Mouse (Mus musculus): ENCODE measurements around the gene Clec2i. TPM values are rescaled to one million over a fixed set of nuclear protein-coding genes. Genes with fewer than 3 reads are reported as not detected.

Clec2i gene
- polyA plus RNA-seq, 1 experiment, result not detected

- Histone ChIP-seq H3K4me1 (ENCODE audit: control insufficient read depth, insufficient read depth, insufficient read length, low read length) (peaks cover 11% of the 10 kb centered on the region), H3K4me3 (ENCODE audit: low read depth, low read length) (peak overlapping the region; percentile 84), H3K27ac (ENCODE audit: insufficient read depth, low read depth, low read length) (peak overlapping the region; percentile 90), H3K36me3 (ENCODE audit: control insufficient read depth, insufficient read depth, low read length) (no peaks in the 10 kb centered on the region), H3K27me3 (ENCODE audit: control insufficient read depth, insufficient read depth, low read length) (no peaks in the 10 kb centered on the region)
- under 1% methylated on average over 20 of the region's 20 CpGs for WGBS
- TF ChIP-seq POLR2A (IDR thresholded peaks at IDR 0.05; ENCODE audit: low read depth, low read length) (no peak; the same call in 1 of the 2 replicates), CTCF (IDR thresholded peaks at IDR 0.05; ENCODE audit: extremely low read depth, insufficient read length, insufficient replicate concordance, low read depth, low read length) (no peak)
Observed at GRCm38 (mm10) chr6:128842356-128842944, 44.9 kb upstream of the Clec2i start.

- peaks cover 11% of the 10 kb centered on the region for H3K4me1 ChIP-seq (ENCODE audit: control insufficient read depth, insufficient read depth, insufficient read length, low read length)
- peak overlapping the region; percentile 93 for H3K27ac ChIP-seq (ENCODE audit: insufficient read depth, low read depth, low read length)
- WGBS, result under 1% methylated on average over 44 of the region's 44 CpGs
- no peaks in the 10 kb centered on the region for H3K27me3 ChIP-seq (ENCODE audit: control insufficient read depth, insufficient read depth, low read length)
- TF ChIP-seq CTCF (IDR thresholded peaks at IDR 0.05; ENCODE audit: extremely low read depth, insufficient read length, insufficient replicate concordance, low read depth, low read length) (no peak), POLR2A (IDR thresholded peaks at IDR 0.05; ENCODE audit: low read depth, low read length) (no peak; the same call in 1 of the 2 replicates)
- peak overlapping the region; percentile 84 for H3K4me3 ChIP-seq (ENCODE audit: low read depth, low read length)
- H3K36me3 ChIP-seq (ENCODE audit: control insufficient read depth, insufficient read depth, low read length), result no peaks in the 10 kb centered on the region
Observed at GRCm38 (mm10) chr6:128842945-128843478, 44.4 kb upstream of the Clec2i start.

- peak overlapping the region; percentile 84 for H3K4me3 ChIP-seq (ENCODE audit: low read depth, low read length)
- H3K36me3 ChIP-seq (ENCODE audit: control insufficient read depth, insufficient read depth, low read length), result no peaks in the 10 kb centered on the region
- TF ChIP-seq POLR2A (IDR thresholded peaks at IDR 0.05; ENCODE audit: low read depth, low read length) (no peak), CTCF (IDR thresholded peaks at IDR 0.05; ENCODE audit: extremely low read depth, insufficient read length, insufficient replicate concordance, low read depth, low read length) (no peak)
- WGBS, result under 1% methylated on average over 22 of the region's 22 CpGs
- H3K27me3 ChIP-seq (ENCODE audit: control insufficient read depth, insufficient read depth, low read length), result no peaks in the 10 kb centered on the region
- peak overlapping the region; percentile 93 for H3K27ac ChIP-seq (ENCODE audit: insufficient read depth, low read depth, low read length)
- H3K4me1 ChIP-seq (ENCODE audit: control insufficient read depth, insufficient read depth, insufficient read length, low read length), result peaks cover 11% of the 10 kb centered on the region
Observed at GRCm38 (mm10) chr6:128843479-128843992, 43.9 kb upstream of the Clec2i start.

GRCm38 (mm10) chr6:128844131-128844530 is 43.3 kb upstream of the Clec2i start:
- no peak for TF ChIP-seq CTCF (IDR thresholded peaks at IDR 0.05; ENCODE audit: extremely low read depth, insufficient read length, insufficient replicate concordance, low read depth, low read length)
- no peak for TF ChIP-seq POLR2A (IDR thresholded peaks at IDR 0.05; ENCODE audit: low read depth, low read length)
- H3K4me1 ChIP-seq (ENCODE audit: control insufficient read depth, insufficient read depth, insufficient read length, low read length), result peaks cover 11% of the 10 kb centered on the region
- H3K27ac ChIP-seq (ENCODE audit: insufficient read depth, low read depth, low read length), result peak overlapping the region; percentile 17; the same call in 1 of the 2 replicates
- no peaks in the 10 kb centered on the region for H3K36me3 ChIP-seq (ENCODE audit: control insufficient read depth, insufficient read depth, low read length)
- WGBS, result 32% methylated on average over 8 of the region's 8 CpGs
- H3K4me3 ChIP-seq (ENCODE audit: low read depth, low read length), result no peak overlapping the region
- H3K27me3 ChIP-seq (ENCODE audit: control insufficient read depth, insufficient read depth, low read length), result no peaks in the 10 kb centered on the region

- Histone ChIP-seq H3K36me3 (ENCODE audit: control insufficient read depth, insufficient read depth, low read length) (no peaks in the 10 kb centered on the region), H3K4me1 (ENCODE audit: control insufficient read depth, insufficient read depth, insufficient read length, low read length) (peaks cover 11% of the 10 kb centered on the region), H3K27me3 (ENCODE audit: control insufficient read depth, insufficient read depth, low read length) (no peaks in the 10 kb centered on the region), H3K27ac (ENCODE audit: insufficient read depth, low read depth, low read length) (peak overlapping the region; percentile 17; the same call in 1 of the 2 replicates), H3K4me3 (ENCODE audit: low read depth, low read length) (no peak overlapping the region)
- 91% methylated on average over 5 of the region's 5 CpGs for WGBS
- TF ChIP-seq CTCF (IDR thresholded peaks at IDR 0.05; ENCODE audit: extremely low read depth, insufficient read length, insufficient replicate concordance, low read depth, low read length) (no peak), POLR2A (IDR thresholded peaks at IDR 0.05; ENCODE audit: low read depth, low read length) (no peak)
Observed at GRCm38 (mm10) chr6:128844586-128845080, 42.8 kb upstream of the Clec2i start.

- peak; percentile 99; the same call in 1 of the 2 replicates for TF ChIP-seq CTCF (IDR thresholded peaks at IDR 0.05; ENCODE audit: extremely low read depth, insufficient read length, insufficient replicate concordance, low read depth, low read length)
- no peak for TF ChIP-seq POLR2A (IDR thresholded peaks at IDR 0.05; ENCODE audit: low read depth, low read length)
Observed at GRCm38 (mm10) chr6:128845319-128845979, 41.9 kb upstream of the Clec2i start.

More at GRCm38 (mm10) chr6:128845319-128845979, 41.9 kb upstream of the Clec2i start:
- H3K4me1 ChIP-seq (ENCODE audit: control insufficient read depth, insufficient read depth, insufficient read length, low read length), result peaks cover 8% of the 10 kb centered on the region
- H3K27me3 ChIP-seq (ENCODE audit: control insufficient read depth, insufficient read depth, low read length), result no peaks in the 10 kb centered on the region
- peak overlapping the region; percentile 17; the same call in 1 of the 2 replicates for H3K27ac ChIP-seq (ENCODE audit: insufficient read depth, low read depth, low read length)
- H3K4me3 ChIP-seq (ENCODE audit: low read depth, low read length), result no peak overlapping the region
- 49% methylated on average over 7 of the region's 7 CpGs for WGBS
- no peaks in the 10 kb centered on the region for H3K36me3 ChIP-seq (ENCODE audit: control insufficient read depth, insufficient read depth, low read length)

Measured in small intestine, adult 2 months (tissue).